Comparison of ENCODE assay signal across 9 mouse cellular contexts in the genomic region with DNA sequence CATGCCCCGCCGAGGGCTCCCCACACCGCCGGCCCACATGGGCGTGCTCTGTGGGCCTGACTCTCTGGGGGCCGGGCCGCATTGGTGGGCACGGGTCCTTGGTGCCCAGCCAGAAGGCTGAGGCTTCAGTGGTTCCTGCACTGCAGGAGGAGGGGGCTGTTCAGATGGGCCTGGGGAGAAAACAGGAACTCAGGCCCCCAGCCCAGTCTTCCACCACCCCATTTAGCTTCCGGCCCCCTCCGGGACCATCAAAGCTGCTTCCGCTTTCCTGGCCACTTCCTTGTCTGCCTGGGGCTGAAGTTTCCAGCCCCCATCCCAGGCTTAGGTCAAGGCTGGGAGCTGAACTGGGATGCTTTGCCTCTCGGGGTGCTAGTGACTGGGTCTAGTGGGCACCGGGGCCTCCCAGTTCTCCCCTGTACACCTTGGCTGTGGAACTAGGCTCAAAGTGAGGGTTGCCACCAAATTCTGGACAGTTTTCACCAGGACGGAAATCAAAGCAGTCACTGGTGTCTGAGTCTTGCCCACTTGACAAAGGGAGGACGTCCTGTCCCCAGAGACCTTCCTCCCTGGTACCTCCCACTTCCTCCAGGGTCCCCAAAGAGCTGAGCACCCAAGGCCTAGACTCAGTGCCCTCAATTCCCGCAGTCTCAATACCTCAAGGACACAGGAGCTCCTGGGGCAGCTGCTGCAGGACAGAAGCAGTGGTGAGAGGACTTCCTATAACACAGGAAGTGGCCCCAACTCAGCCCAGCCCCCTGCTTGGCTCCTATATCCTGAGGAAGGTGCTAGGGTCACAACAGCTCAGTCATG. TPM values are rescaled to one million over a fixed set of nuclear protein-coding genes. Genes with fewer than 3 reads are reported as not detected.
DNase-seq lines count a peak whose midpoint lies in the region; ATAC-seq and TF ChIP-seq lines count a peak whose summit lies in the region.
"Had no signal": no experiment of that assay in that cellular context is flagged by ENCODE, and none has a peak within 500 bp of the region (broad histone marks: within the 10 kb centered on the region; RNA-seq: fewer than 3 reads in every experiment).

No protein-coding gene starts in this region.

- H3K4me3 ChIP-seq in heart, adult 2 months, result peak overlapping the region; percentile 45
- H3K4me3 ChIP-seq in lung, embryonic 16.5 days (ENCODE audit: low read length), result peak overlapping the region; percentile 63
- H3K4me3 ChIP-seq in stomach, embryonic 14.5 days (ENCODE audit: low read depth, low read length), result 0 out of 2 replicates have a peak overlapping the region, but pooled peaks have one; percentile 9

- no peak for TF ChIP-seq CTCF in heart, adult 2 months (IDR thresholded peaks at IDR 0.05)

- TF ChIP-seq POLR2A in heart, adult 2 months (IDR thresholded peaks at IDR 0.05; ENCODE audit: insufficient read depth, low read depth, low read length), result peak; percentile 36; the same call in 1 of the 2 replicates

- no peaks in the 10 kb centered on the region for H3K27me3 ChIP-seq in heart, adult 2 months (ENCODE audit: control insufficient read depth, insufficient read depth, low read length)
- H3K27me3 ChIP-seq in lung, embryonic 16.5 days (ENCODE audit: control insufficient read depth, insufficient read depth, low read depth, low read length), result no peaks in the 10 kb centered on the region
- no peaks in the 10 kb centered on the region for H3K27me3 ChIP-seq in stomach, embryonic 14.5 days (ENCODE audit: control insufficient read depth, insufficient read depth, low read length)

- H3K36me3 ChIP-seq in heart, adult 2 months (ENCODE audit: control insufficient read depth, insufficient read depth, low read length), result no peaks in the 10 kb centered on the region
- H3K36me3 ChIP-seq in lung, embryonic 16.5 days (ENCODE audit: control insufficient read depth, insufficient read depth, low read length), result peaks cover 22% of the 10 kb centered on the region
- peaks cover 20% of the 10 kb centered on the region for H3K36me3 ChIP-seq in stomach, embryonic 14.5 days (ENCODE audit: control insufficient read depth, insufficient read depth, low read length)

- peak; percentile 20 for ATAC-seq in lung, embryonic 16.5 days (ENCODE audit: low read depth)
- ATAC-seq in stomach, embryonic 14.5 days (ENCODE audit: insufficient number of reproducible peaks, insufficient read depth, low FRiP score, low read depth), result no peak

- H3K4me2 ChIP-seq in lung, embryonic 16.5 days (ENCODE audit: low read depth, low read length), result peak overlapping the region; percentile 68
- peak overlapping the region; percentile 68 for H3K4me2 ChIP-seq in stomach, embryonic 14.5 days (replicated peaks; ENCODE audit: low read depth, low read length)

- TF ChIP-seq EP300 in heart, adult 2 months (IDR thresholded peaks at IDR 0.05; ENCODE audit: insufficient read depth, low read depth, low read length), result no peak; the same call in 1 of the 2 replicates

- no peaks in the 10 kb centered on the region for H3K9me3 ChIP-seq in lung, embryonic 16.5 days (ENCODE audit: control insufficient read depth, low read length)
- no peaks in the 10 kb centered on the region for H3K9me3 ChIP-seq in stomach, embryonic 14.5 days (ENCODE audit: control insufficient read depth, low read depth, low read length)

- 0 out of 2 replicates have a peak, but pooled peaks cover 2% of the 10 kb centered on the region for H3K79me2 ChIP-seq in heart, adult 2 months (replicated peaks; ENCODE audit: control insufficient read depth, insufficient read depth, low read length)

- 39% methylated on average over 16 of the region's 16 CpGs for WGBS in heart, adult 2 months
- 72% methylated on average over 16 of the region's 16 CpGs for WGBS in lung, embryonic 16.5 days
- WGBS in stomach, embryonic 14.5 days, result 86% methylated on average over 16 of the region's 16 CpGs

- peaks cover 10% of the 10 kb centered on the region for H3K4me1 ChIP-seq in heart, adult 2 months (ENCODE audit: control insufficient read depth, insufficient read depth, low read length)
- peaks cover 14% of the 10 kb centered on the region for H3K4me1 ChIP-seq in lung, embryonic 16.5 days (replicated peaks; ENCODE audit: control insufficient read depth, insufficient read depth, low read length)
- H3K4me1 ChIP-seq in stomach, embryonic 14.5 days (ENCODE audit: control insufficient read depth, insufficient read depth, low read length), result peaks cover 22% of the 10 kb centered on the region; the same call in 1 of the 2 replicates

- peak overlapping the region; percentile 65 for H3K9ac ChIP-seq in heart, adult 2 months (ENCODE audit: low read depth, low read length)
- H3K9ac ChIP-seq in lung, embryonic 16.5 days (ENCODE audit: low read length), result peak overlapping the region; percentile 58
- no peak overlapping the region for H3K9ac ChIP-seq in stomach, embryonic 14.5 days (replicated peaks; ENCODE audit: low read depth, low read length)

- peak; percentile 35 to 60 for DNase-seq in left cerebral cortex, postnatal 14 days (ENCODE audit: low spot score in 2 of 2)
- DNase-seq in left cerebral cortex, adult 11 months (ENCODE audit: low spot score), result no peak
- DNase-seq in heart, adult 2 months, result peak; percentile 67 to 81
- peak; percentile 43 to 45 for DNase-seq in kidney, adult 8-10 months
- DNase-seq in cerebellum, adult 8-10 months, result no peak
- DNase-seq in ovary, postnatal 10 days (ENCODE audit: low spot score), result no peak

- intact Hi-C loops in left cerebral cortex, postnatal 14 days (cut with DNase I), result no loop called here
- intact Hi-C loops in heart, adult 2 months (cut with DNase I), result loop anchor here (2.0 kb wide), 1 partner anchor 18 kb away; no protein-coding TSS in a partner anchor

- peak overlapping the region; percentile 86 for H3K27ac ChIP-seq in heart, adult 2 months
- H3K27ac ChIP-seq in lung, embryonic 16.5 days (ENCODE audit: low read length), result peak overlapping the region; percentile 90
- no peak overlapping the region for H3K27ac ChIP-seq in stomach, embryonic 14.5 days (ENCODE audit: low read length)

RNA-seq across cellular contexts. Expression of a gene that starts 2.4 kb away (rescaled TPM):
- 10 to 100 TPM; 23.9 to 24.4 TPM for total RNA-seq in left cerebral cortex, postnatal 14 days (2021)
- total RNA-seq in heart, adult 2 months (2021), result 10 to 100 TPM; 19.9 to 23.5 TPM
- 37.7 and 39.9 TPM in 2 replicates for polyA plus RNA-seq in heart, adult 2 months (2012; rRNA removed)
- 42.2 and 43.7 TPM in 2 replicates for polyA plus RNA-seq in lung, embryonic 16.5 days (2015; fragmentation: Nextera tagmentation; extraction: Ambion mirVana)
- polyA plus RNA-seq in stomach, embryonic 14.5 days (2014; fragmentation: Nextera tagmentation; extraction: Ambion mirVana), result 15.2 and 19.4 TPM in 2 replicates

RNA-seq across cellular contexts. Expression of a gene that starts 23.9 kb away (rescaled TPM):
- 10 to 100 TPM; 22.0 to 23.9 TPM for total RNA-seq in left cerebral cortex, postnatal 14 days (2021)
- total RNA-seq in heart, adult 2 months (2021), result 10 to 100 TPM; 26.8 to 32.5 TPM
- polyA plus RNA-seq in heart, adult 2 months (2012; rRNA removed), result 39.8 and 57.2 TPM in 2 replicates
- 55.5 and 62.1 TPM in 2 replicates for polyA plus RNA-seq in lung, embryonic 16.5 days (2015; fragmentation: Nextera tagmentation; extraction: Ambion mirVana)
- 49.0 and 52.2 TPM in 2 replicates for polyA plus RNA-seq in stomach, embryonic 14.5 days (2014; fragmentation: Nextera tagmentation; extraction: Ambion mirVana)

RNA-seq across cellular contexts. Expression of a gene that starts 27.4 kb away (rescaled TPM):
- 10 to 100 TPM; 12.6 to 15.9 TPM for total RNA-seq in left cerebral cortex, postnatal 14 days (2021)
- total RNA-seq in heart, adult 2 months (2021), result 10 to 100 TPM; 20.8 to 23.2 TPM
- 31.5 and 31.9 TPM in 2 replicates for polyA plus RNA-seq in heart, adult 2 months (2012; rRNA removed)
- polyA plus RNA-seq in lung, embryonic 16.5 days (2015; fragmentation: Nextera tagmentation; extraction: Ambion mirVana), result 37.8 and 40.1 TPM in 2 replicates
- 20.0 and 21.5 TPM in 2 replicates for polyA plus RNA-seq in stomach, embryonic 14.5 days (2014; fragmentation: Nextera tagmentation; extraction: Ambion mirVana)

RNA-seq across cellular contexts. Expression of a gene that starts 27.6 kb away (rescaled TPM):
- total RNA-seq in left cerebral cortex, postnatal 14 days (2021), result 10 to 100 TPM; 63.6 to 65.1 TPM
- 10 to 100 TPM; 17.5 to 18.6 TPM for total RNA-seq in heart, adult 2 months (2021)
- 33.6 and 40.1 TPM in 2 replicates for polyA plus RNA-seq in heart, adult 2 months (2012; rRNA removed)
- polyA plus RNA-seq in lung, embryonic 16.5 days (2015; fragmentation: Nextera tagmentation; extraction: Ambion mirVana), result 18.3 and 20.8 TPM in 2 replicates
- polyA plus RNA-seq in stomach, embryonic 14.5 days (2014; fragmentation: Nextera tagmentation; extraction: Ambion mirVana), result 29.8 and 32.1 TPM in 2 replicates

RNA-seq across cellular contexts. Expression of a gene that starts 43.0 kb away (rescaled TPM):
- total RNA-seq in left cerebral cortex, postnatal 14 days (2021), result not detected
- not detected for total RNA-seq in heart, adult 2 months (2021)
- polyA plus RNA-seq in heart, adult 2 months (2012; rRNA removed), result not detected in 2 replicates
- polyA plus RNA-seq in lung, embryonic 16.5 days (2015; fragmentation: Nextera tagmentation; extraction: Ambion mirVana), result 0.36 and 0.50 TPM in 2 replicates
- polyA plus RNA-seq in stomach, embryonic 14.5 days (2014; fragmentation: Nextera tagmentation; extraction: Ambion mirVana), result 0.62 and 0.84 TPM in 2 replicates
- polyA plus RNA-seq: brain, embryonic 14.5 days had no signal

Comparison
In these comparisons a context has a peak if more than half of its experiments do, and no peak if none do; other contexts are left out.
1. DNase-seq: peak in left cerebral cortex, postnatal 14 days (2 of 2), heart, adult 2 months (2 of 2) and kidney, adult 8-10 months (2 of 2); none in left cerebral cortex, adult 11 months (single experiment), cerebellum, adult 8-10 months (single experiment) and ovary, postnatal 10 days (single experiment).
2. H3K4me3 ChIP-seq: peak in every context shown above with its lines; median percentile 63 in lung, embryonic 16.5 days; 45 in heart, adult 2 months; 9 in stomach, embryonic 14.5 days.